Mouse (Mus musculus) embryo, embryonic 9.5 days (tissue): Measurements from ENCODE around the gene Ube2n.

Experiments used
- DNase-seq: peaks from one replicate; pipeline ENCODE4 v3.0.0-alpha.2; 2017; ENCODE audit errors: extremely low spot score

Ube2n gene

GRCm38 (mm10) chr10:95557337-95557828, 42.4 kb downstream of the Ube2n start:
- no peak for DNase-seq

- no peak for DNase-seq
These were observed 44.5 kb downstream of the Ube2n start for GRCm38 (mm10) chr10:95559426-95559825.

- no peak for DNase-seq
These were observed 45.5 kb downstream of the Ube2n start for GRCm38 (mm10) chr10:95560394-95560983.

DNA sequence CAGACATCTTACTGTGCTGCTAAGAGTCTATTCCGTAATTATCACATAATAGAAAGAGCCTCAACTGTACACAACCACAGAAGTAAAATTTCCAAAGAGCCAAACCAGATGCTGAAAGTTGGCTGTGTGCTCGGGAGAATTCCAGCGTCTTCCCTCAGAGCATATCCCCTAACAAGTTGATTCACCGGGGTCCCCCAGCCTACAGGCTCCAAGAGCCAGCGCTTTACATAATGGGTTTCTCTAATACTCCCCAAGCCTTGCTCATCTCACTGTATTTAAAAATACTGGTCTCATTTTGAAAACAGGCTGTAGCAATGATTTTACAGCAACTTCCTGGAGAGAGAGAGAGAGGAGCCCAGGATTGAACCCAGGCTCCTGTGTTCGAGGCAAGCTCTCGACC, 46.7 kb downstream of the Ube2n start:
- no peak for DNase-seq

GRCm38 (mm10) chr10:95562395-95562794, 47.5 kb downstream of the Ube2n start:
- DNase-seq: no peak

GRCm38 (mm10) chr10:95562859-95563841, 48.2 kb downstream of the Ube2n start:
- peak; percentile 63 for DNase-seq

DNA sequence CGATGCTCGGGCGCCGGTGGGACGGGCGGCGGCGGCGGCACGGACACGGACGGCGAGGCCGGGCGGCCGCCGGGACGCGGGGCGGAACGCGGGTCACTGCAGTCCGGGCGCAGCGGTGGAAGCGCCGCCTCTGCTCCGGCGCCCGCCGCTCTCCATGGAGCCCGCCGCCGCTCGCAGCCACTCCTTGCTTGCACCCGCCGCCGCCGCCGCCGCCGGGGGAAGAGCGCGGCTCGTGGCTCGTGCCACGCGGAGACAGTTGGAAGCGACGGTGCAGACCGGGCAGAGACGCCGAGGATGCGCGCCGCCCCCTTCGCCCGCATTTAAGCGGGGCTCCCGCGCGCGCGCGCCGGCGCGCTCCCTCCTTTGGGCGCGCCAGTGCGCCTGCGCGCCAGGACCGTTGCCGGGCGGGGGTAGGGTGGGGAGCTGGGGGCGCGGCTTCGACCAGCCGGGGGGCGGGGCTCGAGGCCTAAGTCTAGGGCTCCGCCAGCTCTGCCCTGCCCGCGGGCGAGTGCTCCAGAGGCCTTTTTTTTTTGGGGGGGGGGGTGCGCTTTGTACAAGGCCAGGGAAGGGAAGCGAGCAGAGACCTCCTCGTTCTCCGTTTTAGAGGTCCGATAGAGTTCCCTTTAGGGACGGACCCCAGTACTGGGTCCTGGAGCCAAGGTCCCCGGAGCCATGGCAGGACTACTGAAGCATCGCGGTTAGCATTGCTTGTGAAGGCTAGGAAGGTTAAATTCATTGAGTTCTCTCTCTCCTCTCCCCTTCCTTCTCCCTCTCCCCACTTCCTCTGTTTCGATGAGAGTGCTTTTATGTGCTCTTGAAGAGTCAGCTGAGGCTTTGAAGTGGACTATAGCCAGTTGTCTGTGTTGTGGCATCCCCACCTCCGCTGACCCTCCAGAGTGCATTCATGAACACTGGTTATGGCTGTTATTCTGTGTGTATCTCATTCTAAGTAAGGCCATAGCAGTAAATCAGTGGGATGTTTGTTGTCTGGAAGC, 49.2 kb downstream of the Ube2n start, which contains the start of gene Nudt4:
Gene Nudt4 (minus strand): TSS at position 296 of the 995 bp plus-strand sequence.
- DNase-seq: peak; percentile 87

GRCm38 (mm10) chr10:95565156-95565854, 50.4 kb downstream of the Ube2n start:
- peak; percentile 69 for DNase-seq

GRCm38 (mm10) chr10:95566786-95567185, 51.8 kb downstream of the Ube2n start:
- DNase-seq: no peak

DNA sequence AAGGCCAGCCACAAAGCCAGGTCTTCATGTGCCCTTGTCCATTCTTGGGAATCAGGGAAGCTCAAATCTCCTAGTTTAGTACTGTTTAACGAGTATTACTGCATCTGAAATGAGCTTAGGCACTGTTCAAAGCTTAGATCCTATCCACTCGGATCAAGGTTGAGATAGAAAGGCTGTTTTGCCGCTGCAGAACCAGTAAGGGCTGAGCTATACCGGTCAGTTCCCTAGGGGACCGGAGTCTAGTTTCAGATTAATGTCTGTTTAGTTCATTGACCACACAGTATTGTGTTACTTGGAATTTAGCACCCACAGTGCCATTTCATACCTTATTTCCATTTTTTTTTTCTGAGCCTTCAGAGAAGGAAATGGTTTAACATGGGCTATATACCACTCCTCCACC, 52.6 kb downstream of the Ube2n start:
- DNase-seq: no peak

- no peak for DNase-seq
These were observed 53.1 kb downstream of the Ube2n start for GRCm38 (mm10) chr10:95568016-95568415.

GRCm38 (mm10) chr10:95569441-95569840, 54.5 kb downstream of the Ube2n start:
- DNase-seq: no peak

GRCm38 (mm10) chr10:95574994-95575393, 60.0 kb downstream of the Ube2n start:
- DNase-seq: no peak

DNA sequence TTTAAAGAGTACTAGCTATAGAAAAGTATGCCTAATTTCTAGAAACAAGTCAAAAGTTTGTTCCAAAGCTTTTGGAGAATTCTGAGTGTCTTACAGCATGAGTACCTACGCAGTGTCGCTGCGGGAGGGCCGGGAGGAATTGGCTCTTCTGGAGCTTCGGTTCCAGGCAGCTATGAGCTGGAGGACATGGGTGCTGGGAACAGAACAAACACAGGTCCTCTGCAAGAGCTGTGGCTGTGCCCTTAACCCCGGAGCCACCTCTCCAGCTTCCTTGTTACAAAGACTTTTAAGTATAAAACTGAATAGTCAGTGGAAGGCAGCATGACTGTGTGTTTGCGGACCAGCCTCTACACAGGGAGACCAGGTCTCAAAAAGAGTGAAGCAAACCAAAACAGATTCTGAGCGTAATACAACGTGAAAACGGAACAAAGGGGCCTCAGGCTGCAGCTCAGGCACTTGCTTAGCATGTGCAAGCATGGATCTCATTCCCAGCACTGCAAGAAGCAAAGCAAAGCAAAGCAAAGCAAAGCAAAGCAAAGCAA, 61.0 kb downstream of the Ube2n start:
- DNase-seq: no peak

DNA sequence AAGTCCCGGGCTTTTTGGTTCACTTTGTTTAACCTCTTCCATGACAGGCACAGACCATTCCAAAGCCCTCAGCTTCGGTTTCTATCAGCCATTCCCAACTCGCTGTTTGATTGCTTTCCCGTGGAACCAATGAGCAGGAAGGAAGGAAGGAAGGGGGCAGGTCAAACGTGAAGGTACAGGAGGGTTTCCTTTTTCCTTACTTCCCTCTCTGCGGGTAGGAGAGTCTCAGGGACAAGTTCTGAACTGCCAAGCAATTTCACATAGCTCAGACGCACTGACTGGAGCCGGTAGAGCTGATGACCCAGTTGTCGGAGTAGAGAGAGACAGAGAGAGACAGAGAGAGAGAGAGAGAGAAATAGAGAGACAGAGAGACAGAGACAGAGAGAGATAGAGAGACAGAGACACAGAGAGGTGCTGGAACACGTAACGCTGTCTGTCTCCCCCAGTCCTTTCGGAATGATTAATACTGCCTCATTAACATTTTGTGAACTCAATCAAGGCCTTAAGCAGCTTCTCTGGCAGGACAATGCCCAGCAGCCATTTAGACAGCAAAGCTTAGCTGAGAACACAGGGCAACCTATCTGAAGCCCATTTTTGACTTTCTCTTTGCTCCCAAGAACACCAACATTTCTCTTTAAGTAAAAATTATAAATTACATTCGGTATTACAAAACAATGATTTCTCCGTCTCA, 62.1 kb downstream of the Ube2n start:
- DNase-seq: peak; percentile 43

DNA sequence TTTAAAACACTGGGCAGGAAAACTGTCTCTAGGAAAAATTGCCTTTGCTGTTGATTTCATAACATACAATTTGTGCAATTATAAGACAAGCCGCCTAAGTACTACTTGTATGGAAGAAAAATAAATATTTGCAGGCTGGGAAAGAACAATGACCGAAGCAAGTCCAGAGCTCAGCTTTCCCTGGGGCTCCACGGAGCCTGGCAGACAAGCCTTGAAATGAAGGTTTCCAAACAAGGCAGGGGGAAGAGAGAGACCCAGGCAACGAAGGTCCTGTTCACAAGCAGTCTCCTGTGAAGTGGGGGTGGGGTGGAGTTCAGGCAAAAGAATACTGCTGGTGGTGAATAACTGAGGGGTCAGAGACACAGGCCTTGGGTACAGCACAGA, 62.6 kb downstream of the Ube2n start:
- peak; percentile 48 for DNase-seq

DNA sequence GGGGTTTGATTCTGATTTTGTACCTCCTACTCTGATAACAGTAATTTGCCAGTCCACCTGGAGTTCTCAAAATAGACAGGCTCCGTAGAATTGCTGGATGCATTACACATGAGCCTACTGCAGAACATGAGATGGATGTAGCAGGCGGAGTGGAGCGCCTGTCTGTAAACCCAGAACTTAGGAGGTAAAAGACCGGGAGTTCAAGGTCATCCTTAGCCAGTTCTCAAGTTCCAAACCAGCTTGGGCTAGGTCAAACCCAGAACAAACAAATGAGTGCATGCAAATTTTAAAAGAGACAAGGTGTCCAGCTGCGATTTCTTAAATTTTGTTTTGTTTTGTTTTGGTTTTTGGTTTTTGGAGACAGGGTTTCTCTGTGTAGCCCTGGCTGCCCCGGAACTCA, 70.6 kb downstream of the Ube2n start:
- DNase-seq: no peak

DNA sequence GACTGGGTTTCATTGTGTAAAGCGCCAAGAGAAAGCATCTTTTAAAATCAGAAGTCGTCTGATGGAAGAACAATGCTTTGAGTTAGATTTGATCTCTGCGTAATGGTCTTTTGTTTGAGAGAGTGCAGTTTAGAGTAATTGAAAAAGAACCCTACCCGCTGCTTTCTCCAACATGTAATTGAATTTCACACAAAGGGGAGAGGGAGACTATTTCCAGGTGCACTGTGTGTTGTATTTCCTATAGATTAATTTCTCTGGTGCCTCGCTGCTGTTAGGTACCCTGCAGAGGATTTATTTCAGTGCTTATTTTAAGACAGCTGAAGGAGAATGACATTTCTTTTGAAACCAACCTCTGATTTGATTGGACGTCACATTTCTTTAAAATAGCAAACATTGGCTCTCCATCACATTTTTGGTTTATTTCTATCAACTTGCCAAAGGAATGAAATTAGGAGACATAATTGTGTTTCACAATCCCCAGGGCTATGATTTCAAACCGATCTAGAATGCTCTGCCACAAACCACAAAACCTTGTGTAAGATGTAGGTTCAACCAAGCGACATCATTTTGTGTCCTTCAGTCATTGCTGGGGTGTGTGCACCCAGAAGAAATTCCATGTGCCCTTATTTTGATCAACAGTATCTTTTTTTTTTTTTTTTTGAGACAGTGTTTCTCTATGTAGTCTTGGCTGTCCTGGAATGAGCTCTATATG, 72.7 kb downstream of the Ube2n start:
- DNase-seq: no peak

DNA sequence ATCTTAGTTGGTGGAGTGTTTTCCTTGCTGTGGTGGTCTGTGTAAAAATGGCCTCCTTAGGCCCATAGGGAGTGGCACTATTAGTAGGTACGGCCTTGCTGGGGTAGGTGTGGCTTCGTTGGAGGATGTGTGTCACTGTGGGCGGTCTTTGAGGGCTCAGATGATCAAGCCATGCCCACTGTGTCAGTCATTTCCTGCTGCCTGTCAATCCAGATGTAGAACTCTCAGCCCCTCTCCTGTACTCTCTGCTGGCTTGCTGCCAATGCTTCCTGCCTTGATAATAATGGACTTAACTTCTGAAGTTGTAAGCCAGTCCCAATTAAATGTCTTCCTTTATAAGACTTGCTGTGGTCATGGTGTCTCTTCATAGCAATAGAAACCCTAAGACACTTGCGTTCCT, 74.3 kb downstream of the Ube2n start:
- DNase-seq: no peak
